Mouse (Mus musculus) lung, postnatal 0 days (tissue): ENCODE measurements at regions not wholly inside any gene's neighbourhood (a gene's known extent, or its start where the extent isn't known, plus 50 kb on each side); places are given as distances from the start of the nearest gene placed in this dataset.

Experiments
- ATAC-seq: fragments of 200-750 bp; cut with Nextera tagmentation; 2 replicates; pipeline ENCODE4 v1.8.0; 2017; ENCODE audit warnings: moderate library complexity
- DNase-seq: peaks from one replicate; pipeline ENCODE4 v3.0.0-alpha.2; 2016; ENCODE audit warnings: low spot score
- H3K27ac ChIP-seq: fragments of 300-500 bp; sonication (generic); 2 replicates; pipeline ENCODE4 v1.5.1; 2014; ENCODE audit warnings: antibody characterized with exemption, mild to moderate bottlenecking, low read length, mixed read lengths
- H3K27me3 ChIP-seq: fragments of 300-500 bp; sonication (generic); replicated peaks from 2 replicates; pipeline ENCODE4 v1.6.1; 2014; ENCODE audit warnings: low read length, mixed read lengths; ENCODE audit not compliant: insufficient read depth
- H3K36me3 ChIP-seq: fragments of 300-500 bp; sonication (generic); 2 replicates; pipeline ENCODE4 v1.6.1; 2014; ENCODE audit warnings: low read length, mixed read lengths; ENCODE audit not compliant: insufficient read depth
- H3K4me1 ChIP-seq: fragments of 300-500 bp; sonication (generic); 2 replicates; pipeline ENCODE4 v1.6.1; 2014; ENCODE audit warnings: antibody characterized with exemption, low read depth, low read length, mixed read lengths; ENCODE audit not compliant: insufficient read depth
- H3K4me2 ChIP-seq: fragments of 300-500 bp; sonication (generic); replicated peaks from 2 replicates; pipeline ENCODE4 v1.6.1; 2014; ENCODE audit warnings: low read depth, mild to moderate bottlenecking, low read length, moderate library complexity, mixed read lengths
- H3K4me3 ChIP-seq: fragments of 300-500 bp; sonication (generic); 2 replicates; pipeline ENCODE4 v1.5.1; 2014; ENCODE audit warnings: low read depth, low read length
- H3K9ac ChIP-seq: fragments of 300-500 bp; sonication (generic); replicated peaks from 2 replicates; pipeline ENCODE4 v1.6.1; 2014; ENCODE audit warnings: low read depth, mild to moderate bottlenecking
- H3K9me3 ChIP-seq: fragments of 300-500 bp; sonication (generic); 2 replicates; pipeline ENCODE4 v1.6.1; 2016; ENCODE audit warnings: low read length, mixed read lengths
- CTCF ChIP-seq: IDR thresholded peaks from 2 replicates; pipeline ENCODE4 v1.5.1; 2016; ENCODE audit warnings: antibody characterized with exemption, mild to moderate bottlenecking
- EP300 ChIP-seq: IDR thresholded peaks from 2 replicates; pipeline ENCODE4 v1.6.1; 2016; ENCODE audit warnings: antibody characterized with exemption, mild to moderate bottlenecking, control low read depth
- WGBS: fragments of 180-500 bp; shearing (Covaris S2); extraction: QIAGEN DNeasy Blood & Tissue Kit; methylation state at CpG from one replicate; pipeline ENCODE4 v1.1.7; 2014; 5-methylcytosine and 5-hydroxymethylcytosine counted together

DNA sequence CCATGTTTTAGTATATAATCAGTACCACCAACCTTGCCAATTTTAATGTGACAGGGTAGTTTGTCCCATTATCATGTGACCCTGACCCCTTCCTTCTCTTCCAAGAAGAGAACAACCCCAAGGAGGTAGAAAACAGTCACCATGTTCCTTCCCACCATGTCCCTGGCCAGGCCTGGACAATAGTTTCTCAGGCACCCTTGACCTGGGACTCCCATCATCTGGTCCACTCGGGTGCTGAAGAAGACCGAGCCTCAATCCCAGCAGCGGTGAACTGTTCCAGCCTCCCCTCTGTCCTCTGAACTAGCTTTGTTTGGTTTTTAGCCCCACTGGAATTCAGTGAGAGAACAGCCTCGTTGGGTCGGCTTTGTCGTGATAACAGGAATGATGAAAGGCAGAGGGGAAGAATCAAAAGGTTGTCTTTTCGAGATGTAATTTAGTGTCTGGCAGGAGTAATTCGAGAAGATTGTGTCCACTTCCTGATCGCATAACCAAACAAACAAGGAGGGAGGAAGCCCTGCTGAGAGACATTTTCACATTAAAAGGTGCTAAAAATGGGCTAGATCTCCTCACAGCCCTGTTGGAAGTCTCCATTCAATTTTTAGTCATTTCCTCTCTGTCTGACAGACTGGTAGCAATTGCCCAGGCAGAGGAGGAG is 77.2 kb downstream of the Barhl2 start:
- no peaks in the 10 kb centered on the region for H3K9me3 ChIP-seq
- DNase-seq (no peak), ATAC-seq (no peak)
- no peak overlapping the region for H3K4me2 ChIP-seq
- TF ChIP-seq CTCF: no peak
- TF ChIP-seq EP300: no peak
- H3K4me3 ChIP-seq: no peak overlapping the region
- H3K4me1 ChIP-seq: no peaks in the 10 kb centered on the region
- H3K36me3 ChIP-seq: no peaks in the 10 kb centered on the region
- no peak overlapping the region for H3K27ac ChIP-seq
- H3K27me3 ChIP-seq: no peaks in the 10 kb centered on the region
- 10% methylated on average over 9 of the region's 9 CpGs for WGBS
- H3K9ac ChIP-seq: no peak overlapping the region

- H3K4me1 ChIP-seq: no peaks in the 10 kb centered on the region
- no peak overlapping the region for H3K27ac ChIP-seq
Observed at GRCm38 (mm10) chr5:106376781-106377525, 81.0 kb downstream of the Barhl2 start.

GRCm38 (mm10) chr5:106367831-106368230 is 90.1 kb downstream of the Barhl2 start:
- no peaks in the 10 kb centered on the region for H3K27me3 ChIP-seq

More at GRCm38 (mm10) chr5:106376781-106377525, 81.0 kb downstream of the Barhl2 start:
- Histone ChIP-seq H3K27me3 (no peaks in the 10 kb centered on the region), H3K4me2 (no peak overlapping the region), H3K9me3 (no peaks in the 10 kb centered on the region), H3K4me3 (no peak overlapping the region), H3K9ac (no peak overlapping the region), H3K36me3 (no peaks in the 10 kb centered on the region)
- TF ChIP-seq EP300 (no peak), CTCF (no peak)
- WGBS: 84% methylated on average over 25 of the region's 25 CpGs
- no peak for DNase-seq
- ATAC-seq: no peak

GRCm38 (mm10) chr5:106367312-106367711 is 90.7 kb downstream of the Barhl2 start:
- Histone ChIP-seq H3K27ac (no peak overlapping the region), H3K9me3 (no peaks in the 10 kb centered on the region), H3K4me2 (no peak overlapping the region), H3K36me3 (no peaks in the 10 kb centered on the region), H3K4me3 (no peak overlapping the region), H3K9ac (no peak overlapping the region), H3K27me3 (no peaks in the 10 kb centered on the region), H3K4me1 (no peaks in the 10 kb centered on the region)
- 56% methylated on average over 5 of the region's 5 CpGs for WGBS
- no peak for ATAC-seq
- no peak for TF ChIP-seq EP300
- no peak for TF ChIP-seq CTCF
- DNase-seq: no peak

More at GRCm38 (mm10) chr5:106367831-106368230, 90.1 kb downstream of the Barhl2 start:
- Histone ChIP-seq H3K36me3 (no peaks in the 10 kb centered on the region), H3K4me2 (no peak overlapping the region), H3K9me3 (no peaks in the 10 kb centered on the region), H3K4me1 (no peaks in the 10 kb centered on the region), H3K27ac (no peak overlapping the region), H3K4me3 (no peak overlapping the region), H3K9ac (no peak overlapping the region)
- DNase-seq (no peak), ATAC-seq (no peak)
- WGBS: 43% methylated on average over 9 of the region's 9 CpGs
- no peak for TF ChIP-seq EP300
- TF ChIP-seq CTCF: no peak

GRCm38 (mm10) chr5:106366006-106366405 is 92.0 kb downstream of the Barhl2 start:
- Histone ChIP-seq H3K27ac (no peak overlapping the region), H3K4me1 (no peaks in the 10 kb centered on the region), H3K4me2 (no peak overlapping the region), H3K9ac (no peak overlapping the region), H3K27me3 (no peaks in the 10 kb centered on the region), H3K36me3 (no peaks in the 10 kb centered on the region), H3K4me3 (no peak overlapping the region), H3K9me3 (no peaks in the 10 kb centered on the region)
- TF ChIP-seq EP300 (no peak), CTCF (no peak)
- WGBS: 59% methylated on average over 7 of the region's 7 CpGs
- ATAC-seq (no peak), DNase-seq (no peak)

GRCm38 (mm10) chr5:106365094-106365493 is 92.9 kb downstream of the Barhl2 start:
- Histone ChIP-seq H3K4me2 (no peak overlapping the region), H3K9ac (no peak overlapping the region), H3K27ac (no peak overlapping the region), H3K9me3 (no peaks in the 10 kb centered on the region), H3K4me3 (no peak overlapping the region), H3K4me1 (no peaks in the 10 kb centered on the region), H3K27me3 (no peaks in the 10 kb centered on the region), H3K36me3 (no peaks in the 10 kb centered on the region)
- 29% methylated on average over 8 of the region's 8 CpGs for WGBS
- DNase-seq (peak; percentile 66), ATAC-seq (no peak)
- peak; percentile 59 for TF ChIP-seq CTCF
- no peak for TF ChIP-seq EP300
